Mouse (Mus musculus): ENCODE results near the gene Lmo2.

DNA sequence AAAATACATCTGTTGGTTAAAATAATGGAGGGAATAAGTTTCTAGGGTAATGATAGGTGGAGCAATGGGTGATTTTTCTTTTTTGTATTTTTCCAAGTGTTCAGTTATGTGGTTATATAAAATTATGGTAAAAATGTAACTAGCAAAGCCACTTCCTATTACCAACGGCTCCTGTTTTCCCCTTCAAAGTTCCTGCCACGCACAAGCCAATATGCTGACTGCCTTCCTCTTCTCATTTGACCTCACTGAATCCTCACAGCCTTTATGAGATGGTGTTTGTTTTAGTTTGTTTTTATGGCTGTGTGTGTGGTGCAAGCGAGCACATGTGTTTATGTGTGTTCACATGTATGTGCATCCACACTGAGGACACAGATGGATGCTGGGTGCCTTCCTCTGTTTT, 23.1 kb upstream of the Lmo2 start:
- no peak for TF ChIP-seq CTCF (IDR thresholded peaks at IDR 0.05; ENCODE audit: low read depth)
- TF ChIP-seq EP300 (IDR thresholded peaks at IDR 0.05; ENCODE audit: low read depth): no peak
